Mouse (Mus musculus) brain, embryonic 14.5 days (tissue): ENCODE data around the gene Tmbim1.

Experiments
- CTCF ChIP-seq: fragments of 200-500 bp; IDR thresholded peaks from 2 replicates; pipeline ENCODE4 v1.5.1; 2012; ENCODE audit warnings: inconsistent platforms, mild to moderate bottlenecking, moderate library complexity, borderline replicate concordance; ENCODE audit not compliant: insufficient read depth, insufficient read length; ENCODE audit errors: extremely low read depth
- POLR2A ChIP-seq: fragments of 200-500 bp; IDR thresholded peaks from 2 replicates; pipeline ENCODE4 v1.6.1; 2012; ENCODE audit warnings: mild to moderate bottlenecking, inconsistent platforms, borderline replicate concordance; ENCODE audit not compliant: poor library complexity, insufficient read depth, insufficient read length, severe bottlenecking; ENCODE audit errors: extremely low read depth

- TF ChIP-seq CTCF (no peak), POLR2A (no peak)
These were observed 20.0 kb downstream of the Tmbim1 start for GRCm38 (mm10) chr1:74285212-74286010.
